Mouse (Mus musculus) frontal cortex, adult 2 months (tissue): Measurements from ENCODE around the gene Gm49394. TPM values are rescaled to one million over a fixed set of nuclear protein-coding genes. Genes with fewer than 3 reads are reported as not detected.

Experiments used
- DNase-seq, 2 experiments: peaks; one replicate each; pipeline ENCODE4 v3.0.0; 2022; ENCODE audit warnings: low spot score in 1 of 2; ENCODE audit errors: extremely low spot score in 1 of 2
- polyA plus RNA-seq: library from polyadenylated mRNA; depleted of rRNA; stranded (reverse); fragments of >200 nt; gene quantifications from 2 replicates; pipeline ENCODE4 v1.2.3, GENCODE M21; 2012; rRNA removed

Gene Gm49394
- 0.10 and 0.27 TPM in 2 replicates for polyA plus RNA-seq

GRCm38 (mm10) chr7:142669751-142670625, at the start of gene Gm49394:
Gene Gm49394, minus strand, starts transcription at chr7:142669942.
- DNase-seq, result no peak

- DNase-seq, result peak; percentile 2 to 70
These were observed 45.2 kb upstream of the Gm49394 start for GRCm38 (mm10) chr7:142714783-142715498.

- no peak for DNase-seq
These were observed 37.1 kb upstream of the Gm49394 start for GRCm38 (mm10) chr7:142706873-142707272.

- no peak for DNase-seq
These were observed 29.7 kb upstream of the Gm49394 start for GRCm38 (mm10) chr7:142699334-142699860.

- DNase-seq, result no peak
These were observed 8.9 kb upstream of the Gm49394 start for GRCm38 (mm10) chr7:142678611-142679010.

- DNase-seq, result peak; percentile 22 to 85
These were observed 5.9 kb upstream of the Gm49394 start for GRCm38 (mm10) chr7:142675644-142676043.

GRCm38 (mm10) chr7:142675141-142675540, 5.4 kb upstream of the Gm49394 start:
- no peak for DNase-seq

GRCm38 (mm10) chr7:142672120-142672519, 2.4 kb upstream of the Gm49394 start:
- DNase-seq, result peak; percentile 14 to 90

- peak in 1 of 2 experiments; percentile 37 for DNase-seq
These were observed 1.3 kb upstream of the Gm49394 start for GRCm38 (mm10) chr7:142671067-142671466.

- DNase-seq, result no peak
These were observed 1.4 kb downstream of the Gm49394 start for GRCm38 (mm10) chr7:142668328-142668727.

- DNase-seq, result no peak
These were observed 2.2 kb downstream of the Gm49394 start for GRCm38 (mm10) chr7:142667521-142667920.

GRCm38 (mm10) chr7:142666659-142667058, 3.1 kb downstream of the Gm49394 start, which contains the start of gene Igf2:
Gene Igf2, minus strand, starts transcription at chr7:142666816.
- DNase-seq, result no peak

- no peak for DNase-seq
These were observed 3.6 kb downstream of the Gm49394 start for GRCm38 (mm10) chr7:142666109-142666508.

GRCm38 (mm10) chr7:142665364-142665763, 4.4 kb downstream of the Gm49394 start:
- no peak for DNase-seq

GRCm38 (mm10) chr7:142664465-142665029, 5.2 kb downstream of the Gm49394 start:
- no peak for DNase-seq

- DNase-seq, result no peak
These were observed 5.8 kb downstream of the Gm49394 start for GRCm38 (mm10) chr7:142663931-142664421.

GRCm38 (mm10) chr7:142663151-142663550, 6.6 kb downstream of the Gm49394 start:
- no peak for DNase-seq

GRCm38 (mm10) chr7:142661811-142662210, 7.9 kb downstream of the Gm49394 start:
- DNase-seq, result no peak

GRCm38 (mm10) chr7:142661046-142661445, 8.7 kb downstream of the Gm49394 start:
- no peak for DNase-seq

- no peak for DNase-seq
These were observed 9.1 kb downstream of the Gm49394 start for GRCm38 (mm10) chr7:142660651-142660945.
